Mouse (Mus musculus): ENCODE measurements around the gene R3hcc1l.
A peak's percentile ranks its signal among the peaks of the same experiment; 100 is the strongest.

Gene R3hcc1l

DNA sequence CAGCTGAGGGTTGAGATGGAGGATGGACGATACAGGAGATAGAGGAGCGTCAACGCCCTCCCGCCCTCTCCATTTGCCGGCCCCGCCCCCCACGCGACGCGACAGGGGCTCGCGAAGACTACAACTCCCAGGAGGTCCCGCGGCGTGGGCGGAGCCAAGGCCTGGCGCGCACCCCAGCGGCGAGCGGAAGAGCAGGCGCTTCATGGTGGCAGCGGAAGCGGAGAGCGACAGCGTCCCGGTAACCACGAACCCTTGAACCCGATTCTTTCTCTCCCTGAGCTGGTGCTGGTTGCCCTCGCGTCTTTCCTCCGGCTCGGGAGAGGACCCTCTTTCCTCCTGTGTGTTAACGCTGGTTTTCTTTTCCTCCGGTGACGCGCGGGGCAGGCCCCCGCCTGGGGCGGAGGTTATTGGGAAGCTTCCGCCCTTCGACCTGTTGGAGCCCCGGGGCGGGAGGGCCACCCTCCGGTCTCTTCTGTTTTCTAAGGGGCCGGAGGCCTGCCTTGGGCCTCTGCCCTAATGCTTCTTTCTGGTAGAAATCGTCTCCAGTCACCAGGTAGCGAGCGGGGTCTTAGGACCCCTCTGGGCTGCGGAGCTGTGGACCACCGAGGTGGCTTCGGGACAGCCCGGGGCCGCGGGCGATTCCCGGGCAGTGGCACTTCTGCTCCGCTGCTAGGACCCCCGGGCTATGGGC, at the start of gene R3hcc1l:
Gene R3hcc1l (plus strand): TSS at position 140 of the 691 bp plus-strand sequence.
- peak; percentile 99 to 100 for DNase-seq

DNA sequence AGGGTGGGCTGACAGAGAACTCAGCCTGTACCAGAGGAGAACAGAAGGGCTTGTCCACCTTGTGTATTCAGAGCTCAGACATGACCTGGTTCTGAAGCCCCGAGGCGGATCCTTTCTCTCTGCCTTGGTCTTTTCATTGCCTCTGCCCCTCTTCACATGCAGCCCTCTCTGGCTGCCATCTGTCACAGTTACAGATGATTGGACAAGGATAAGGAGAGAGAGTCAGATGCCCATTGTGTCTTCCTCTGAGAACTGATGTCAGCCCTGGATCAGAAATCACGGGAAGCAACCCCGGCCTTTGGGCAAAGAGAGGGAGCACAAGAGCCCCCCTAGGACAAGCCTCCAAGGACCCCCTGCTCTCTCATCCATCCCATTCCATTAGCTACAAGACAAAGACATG, 47.0 kb upstream of the R3hcc1l start:
- peak in 1 of 2 experiments; percentile 29 for DNase-seq

DNA sequence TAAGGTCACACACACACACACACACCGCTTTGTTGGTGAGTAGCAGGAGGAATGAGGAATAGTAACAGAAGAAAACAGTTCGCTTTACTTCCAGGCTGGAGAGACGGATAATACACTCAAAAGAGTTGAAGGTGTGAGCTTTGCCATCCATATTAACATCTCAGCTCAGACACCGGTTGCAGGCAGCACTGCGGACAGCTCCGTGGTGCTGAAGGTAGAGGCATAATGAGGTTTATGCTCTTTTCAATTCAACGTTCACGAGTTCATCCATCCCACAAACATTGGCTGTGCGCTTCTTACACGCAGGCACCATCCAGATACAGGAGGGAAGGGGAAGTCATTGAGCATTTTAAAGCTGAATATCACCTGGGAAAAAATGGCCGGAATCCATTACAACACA, 45.7 kb upstream of the R3hcc1l start:
- no peak for DNase-seq

DNA sequence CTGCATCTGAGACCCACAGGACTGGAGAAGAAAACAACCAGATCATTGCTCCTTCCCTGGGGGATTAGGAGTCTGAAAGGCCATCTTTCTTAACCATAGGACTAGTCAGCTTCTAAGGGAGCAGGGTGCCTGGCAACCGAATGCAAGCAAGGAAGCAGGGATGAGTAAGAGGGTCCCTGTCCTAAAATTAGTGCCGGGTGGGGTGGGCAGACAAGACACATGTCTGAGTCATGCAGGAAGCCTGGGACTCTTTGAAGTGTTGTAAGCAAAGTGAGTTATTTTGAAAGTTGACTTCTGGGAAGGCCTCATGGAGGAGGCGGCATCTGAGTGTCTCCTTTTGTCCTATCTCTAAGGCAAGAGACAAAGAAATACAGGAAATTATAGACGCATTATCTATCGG, 40.8 kb upstream of the R3hcc1l start:
- DNase-seq, result no peak

DNA sequence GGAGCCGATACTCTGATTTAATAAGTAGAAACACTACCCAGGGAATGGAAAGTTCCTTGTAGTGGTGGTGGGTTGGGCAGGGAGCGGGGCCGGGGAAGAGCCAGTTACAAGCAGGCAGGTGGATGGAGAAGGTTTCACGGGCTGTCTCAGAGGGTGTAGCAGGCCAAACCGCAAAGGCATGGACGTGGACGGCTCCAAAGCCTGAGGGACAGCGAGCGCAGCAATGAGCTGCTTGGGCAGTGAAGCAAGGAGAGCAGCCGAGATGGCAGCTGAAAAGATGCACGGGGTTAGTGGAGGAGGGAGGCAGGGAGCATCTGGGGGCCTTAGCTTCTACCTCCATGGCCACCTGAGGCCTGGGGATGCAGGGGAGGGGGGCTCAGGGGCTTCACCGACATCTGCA, 40.3 kb upstream of the R3hcc1l start:
- DNase-seq, result no peak

DNA sequence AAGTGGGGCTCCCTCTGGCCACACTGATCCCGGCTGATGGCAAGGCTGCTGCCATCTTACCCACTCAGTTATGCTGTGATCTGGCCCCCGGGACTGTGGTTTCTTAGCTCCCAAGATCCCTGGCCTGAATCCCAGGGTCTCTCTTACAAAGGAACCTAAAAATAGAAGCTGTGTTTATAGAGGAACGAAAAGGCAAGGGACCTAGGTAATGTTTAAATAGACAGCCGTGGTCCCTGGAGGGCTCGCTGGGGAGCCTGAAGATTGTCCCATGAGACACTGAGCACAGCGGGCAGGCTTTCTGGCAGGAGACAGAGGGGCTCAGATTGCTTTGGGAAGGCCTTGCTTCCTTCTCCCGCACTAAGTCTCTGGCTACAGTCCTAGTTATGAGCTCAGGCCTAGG, 33.1 kb upstream of the R3hcc1l start:
- DNase-seq, result no peak

DNA sequence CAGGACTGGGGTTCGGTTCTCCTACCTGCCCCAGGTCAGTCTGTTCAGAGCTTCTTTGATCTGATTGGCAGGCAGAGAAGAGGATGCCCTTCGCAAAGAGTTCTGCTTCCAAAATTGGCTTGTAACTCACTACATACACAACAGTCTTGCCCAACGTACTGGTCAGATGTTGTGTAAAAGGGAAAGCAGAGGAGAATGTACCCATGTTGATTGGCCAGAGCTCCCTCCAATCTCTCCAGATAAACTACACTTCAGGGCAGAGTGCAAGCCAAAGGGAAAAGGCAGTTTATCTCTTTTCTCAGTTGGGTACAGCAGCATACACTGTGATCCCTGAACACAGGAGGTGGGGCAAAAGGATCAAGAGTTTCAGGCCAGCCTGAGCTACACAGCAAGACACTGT, 31.3 kb upstream of the R3hcc1l start:
- DNase-seq, result no peak

DNA sequence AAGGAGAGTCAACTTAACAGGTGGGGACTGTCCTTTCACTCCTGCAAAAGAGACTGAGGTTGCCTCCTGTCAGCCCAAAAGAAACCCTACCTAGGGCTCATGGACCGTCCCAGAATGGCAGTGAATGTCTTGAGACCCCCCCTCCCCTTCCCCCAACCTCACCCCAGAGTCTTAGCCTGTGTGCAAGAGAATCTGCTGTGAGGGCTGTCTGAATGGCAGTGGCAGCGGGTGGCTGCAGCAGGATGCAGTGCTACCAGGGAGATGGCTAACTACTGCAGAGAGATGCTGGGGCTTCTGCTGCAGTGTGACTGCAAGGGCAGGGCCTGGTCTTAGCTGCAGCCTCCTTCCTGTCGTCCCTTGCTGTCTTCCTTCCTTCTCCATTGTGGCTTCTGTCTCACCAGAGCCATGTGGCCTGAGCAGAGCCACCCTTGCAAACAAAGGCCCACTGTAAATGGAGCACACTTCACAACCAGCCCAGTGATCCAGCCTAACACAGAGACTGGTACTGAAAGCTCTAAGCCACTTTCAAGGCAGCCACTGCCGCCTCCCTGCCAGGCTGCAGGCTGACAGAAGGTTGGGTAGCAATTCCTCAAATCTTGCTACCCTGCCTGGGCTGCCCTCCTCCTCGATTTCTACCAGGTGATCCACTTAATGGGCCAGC, 25.2 kb upstream of the R3hcc1l start:
- no peak for DNase-seq

DNA sequence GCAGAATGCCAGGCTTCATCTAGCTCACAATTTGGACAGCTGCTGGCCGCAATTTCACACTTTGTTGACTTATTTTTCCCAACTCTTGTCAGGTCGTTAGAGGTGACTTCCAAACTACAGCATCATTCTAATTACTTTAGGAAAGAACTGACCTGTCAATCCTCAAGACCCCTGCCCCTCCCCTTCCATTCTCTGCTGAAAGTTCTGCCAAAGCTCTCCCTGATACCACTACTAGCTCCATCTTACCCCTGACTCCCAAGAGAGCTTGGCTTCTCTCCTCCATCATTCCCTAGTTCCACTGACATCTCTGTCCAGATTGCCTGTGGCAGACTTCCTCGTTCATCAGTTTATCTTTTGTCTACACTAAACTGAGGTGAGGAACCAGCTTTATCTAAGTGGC, 14.4 kb upstream of the R3hcc1l start:
- DNase-seq, result no peak

DNA sequence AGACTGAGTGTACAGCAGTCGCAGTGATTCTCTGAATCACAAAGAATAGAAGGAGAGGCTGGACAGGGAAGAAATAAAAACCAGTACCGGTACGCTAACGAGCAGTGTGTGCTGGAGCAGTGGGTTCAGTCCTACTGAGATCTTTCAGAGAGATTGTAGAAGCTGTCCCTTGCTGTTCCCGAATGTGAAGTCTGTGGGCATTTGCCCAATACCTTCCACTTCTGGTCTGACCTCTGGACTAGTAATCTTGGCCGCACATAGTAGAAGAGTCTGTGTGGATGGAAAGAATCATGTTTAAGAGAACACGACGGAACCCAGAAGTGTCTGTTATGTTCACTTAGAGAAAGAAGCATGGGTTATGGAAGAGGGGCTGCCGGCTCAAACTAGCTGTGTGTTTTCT, 8.9 kb upstream of the R3hcc1l start:
- DNase-seq, result no peak

DNA sequence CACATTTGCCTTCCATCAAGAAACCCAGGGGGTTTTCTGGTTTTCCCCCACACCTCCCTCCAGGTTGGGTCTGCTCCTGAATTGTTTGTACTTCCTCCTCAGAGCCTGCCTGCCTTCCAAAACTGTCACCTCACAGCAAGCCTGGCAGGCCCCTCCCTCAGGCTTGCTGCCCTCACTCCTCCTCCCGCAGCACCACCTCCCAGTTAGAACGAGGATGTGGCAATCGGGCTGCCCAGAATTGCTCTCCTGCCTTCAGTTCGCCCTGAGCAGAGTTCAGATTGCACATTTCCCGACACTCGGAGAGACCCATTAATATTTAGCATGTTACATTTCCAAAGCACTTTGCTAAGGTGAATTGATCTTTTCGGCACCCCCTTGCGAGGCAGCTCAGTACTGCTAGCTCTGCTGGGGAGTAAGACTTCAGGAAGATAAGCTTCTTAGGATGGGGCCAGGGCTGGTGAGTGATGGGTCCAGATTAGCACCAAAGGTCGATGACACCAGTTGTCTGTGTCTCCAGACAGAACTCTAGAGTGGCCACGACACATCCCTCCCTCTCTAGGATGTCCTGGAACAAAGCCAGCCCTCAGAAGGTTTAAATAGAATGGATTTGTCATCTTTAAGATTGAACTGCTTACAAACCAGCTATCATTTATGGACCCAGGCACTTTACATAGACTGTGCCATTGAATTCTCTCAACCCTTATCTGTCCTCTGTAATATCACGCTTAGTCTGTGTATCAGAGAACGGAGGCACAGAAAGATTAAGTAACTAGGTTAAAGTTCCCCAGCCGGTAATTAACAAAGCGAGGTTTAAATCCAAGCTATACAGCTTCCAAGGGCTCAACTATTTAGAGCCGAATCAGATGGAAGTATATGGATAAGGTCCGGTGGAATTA, 8.0 kb upstream of the R3hcc1l start:
- DNase-seq, result no peak

DNA sequence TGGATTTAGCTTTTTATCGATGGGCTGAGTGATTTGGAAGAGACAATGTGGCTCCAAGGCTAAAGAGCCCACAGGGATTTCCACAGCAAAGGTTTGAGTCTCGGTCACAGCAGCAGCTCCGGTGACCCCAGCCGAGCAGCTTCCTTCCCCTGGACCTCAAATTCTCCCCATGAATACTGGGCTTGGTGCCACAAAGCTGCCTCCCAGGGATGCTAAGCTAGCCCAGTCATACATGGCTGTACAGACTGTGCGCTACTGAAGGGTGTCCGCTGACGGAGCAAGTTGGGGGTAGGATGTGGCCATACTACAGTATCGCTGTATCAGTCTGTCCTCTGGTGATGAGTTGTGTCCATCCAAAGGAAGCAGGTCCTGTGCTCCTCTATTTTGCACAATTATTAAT, 2.9 kb upstream of the R3hcc1l start:
- no peak for DNase-seq

DNA sequence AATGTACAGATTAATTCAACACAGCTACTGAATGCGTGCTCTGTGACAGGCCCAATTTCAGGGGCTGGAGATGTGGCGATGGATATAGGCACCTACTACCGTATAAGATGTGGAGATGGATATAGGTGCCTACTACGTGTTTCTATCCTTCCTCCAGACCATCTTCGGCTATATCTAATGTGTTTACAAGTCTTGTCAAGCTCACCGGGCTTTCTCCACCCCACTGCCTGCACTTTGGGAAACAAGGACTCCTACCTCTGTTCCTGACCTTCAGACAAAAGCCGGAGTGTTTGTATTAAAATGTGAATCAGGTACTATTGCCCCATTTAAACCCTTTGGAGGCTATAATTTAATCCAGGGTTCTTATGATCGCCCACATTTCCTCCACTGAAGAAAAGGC, 2.4 kb upstream of the R3hcc1l start:
- no peak for DNase-seq

DNA sequence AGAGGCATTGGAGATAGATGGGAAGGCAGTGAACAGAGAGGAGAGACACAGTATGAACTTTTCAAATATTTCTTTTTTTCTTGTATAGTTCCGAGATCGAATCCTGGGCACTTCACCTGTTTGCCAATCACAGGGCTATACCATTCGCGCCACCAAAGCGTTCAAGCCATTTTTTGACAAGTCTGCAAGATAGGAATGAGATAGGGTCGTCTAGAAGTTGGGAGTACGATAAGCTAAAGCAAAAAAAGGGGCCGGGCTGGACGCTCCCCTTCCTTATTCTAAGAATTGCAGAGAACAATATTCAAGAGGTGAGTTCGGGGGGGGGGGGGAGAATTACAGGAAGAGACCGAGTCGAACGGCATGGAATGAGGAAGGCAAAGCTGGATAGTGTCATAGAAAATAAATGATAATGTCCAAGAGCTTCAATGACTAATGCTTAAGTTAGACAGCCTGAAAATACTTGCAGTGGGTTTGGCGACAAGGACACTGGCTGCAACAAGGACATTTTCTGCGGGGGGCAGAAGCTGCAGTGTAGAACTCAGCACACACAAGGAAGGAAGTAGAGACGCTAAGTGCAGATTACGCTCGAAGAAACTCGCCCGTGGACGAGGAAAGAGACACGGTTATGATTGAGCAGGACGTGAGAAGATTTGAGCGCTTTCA, 471 bp upstream of the R3hcc1l start:
- peak; percentile 23 to 25 for DNase-seq

DNA sequence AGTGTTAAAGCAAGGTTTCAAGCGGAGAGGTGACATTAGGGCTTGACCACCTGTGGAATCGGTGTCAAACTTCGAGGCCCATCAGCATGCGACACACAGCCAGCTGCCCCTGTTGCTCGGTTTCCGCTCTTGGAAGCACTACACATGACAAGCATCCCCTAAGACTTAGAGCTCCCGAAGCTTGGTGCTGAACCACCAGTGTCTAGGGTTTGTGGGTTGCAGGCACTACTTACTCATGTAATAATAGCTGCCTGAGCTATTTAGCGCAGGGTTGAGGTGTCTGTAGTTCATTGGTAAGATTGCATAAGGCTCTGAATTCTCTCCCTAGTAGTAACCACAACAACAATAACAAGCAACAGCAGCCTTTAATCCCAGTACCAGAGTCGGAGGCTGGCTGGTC, 1.2 kb downstream of the R3hcc1l start:
- peak in 1 of 2 experiments; percentile 19 for DNase-seq

DNA sequence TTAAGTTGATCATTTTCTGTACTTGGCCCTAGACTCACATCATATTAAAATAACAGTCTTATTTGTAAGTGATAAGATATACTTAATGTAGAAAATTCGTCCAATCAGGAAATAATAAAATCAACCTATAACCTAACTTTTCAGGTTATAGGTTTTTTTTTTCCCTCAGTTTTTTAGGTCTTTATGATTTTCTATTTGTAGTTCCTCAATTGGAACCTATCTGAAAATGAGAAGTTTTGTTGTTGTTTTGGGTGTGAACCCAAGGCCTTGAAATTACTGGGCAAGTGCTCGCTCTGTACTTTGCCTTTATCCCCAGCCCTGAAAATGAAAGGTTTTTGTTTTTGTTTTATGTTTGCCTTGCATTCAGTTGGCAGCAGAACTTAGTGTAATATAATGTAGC, 6.1 kb downstream of the R3hcc1l start:
- DNase-seq, result no peak

DNA sequence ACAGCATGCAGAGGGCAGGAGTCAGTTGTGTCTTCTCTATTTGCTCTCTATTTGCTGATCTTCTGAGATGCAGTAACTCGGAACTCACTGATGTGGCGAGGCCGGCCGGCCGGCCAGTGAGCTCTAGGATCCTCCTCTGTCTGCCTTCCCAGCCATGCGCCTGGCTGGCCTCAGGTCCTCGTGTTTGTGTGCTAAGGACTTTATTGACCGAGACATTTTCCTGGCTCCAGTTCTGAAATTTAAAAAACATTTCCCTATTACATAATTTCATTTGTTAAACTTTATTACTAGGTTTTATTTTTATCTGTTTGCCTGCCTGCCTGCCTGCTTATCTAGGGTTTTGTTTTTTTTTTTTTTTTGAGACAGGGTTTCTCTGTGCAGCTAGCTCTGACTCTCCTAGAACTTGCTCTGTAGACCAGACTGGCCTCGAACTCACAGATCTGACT, 11.5 kb downstream of the R3hcc1l start:
- no peak for DNase-seq

DNA sequence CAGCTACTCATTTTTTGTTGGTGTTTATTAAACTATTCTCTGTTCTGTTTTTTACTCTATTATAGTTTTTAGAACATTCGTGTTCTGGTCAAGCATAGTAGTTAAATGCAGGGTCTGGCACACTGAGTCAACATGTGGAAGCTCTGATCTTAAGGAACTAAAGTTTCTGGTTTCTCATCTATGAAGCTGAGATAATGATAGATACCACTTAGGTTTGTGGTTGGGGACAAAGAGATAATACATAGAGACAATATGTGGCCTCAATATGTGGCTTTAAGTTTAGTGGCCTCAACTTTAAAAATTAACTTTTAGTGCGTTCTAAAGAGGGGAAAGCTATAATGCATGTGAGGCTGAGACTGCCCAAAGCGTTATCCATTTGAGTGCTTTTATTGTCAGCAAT, 15.9 kb downstream of the R3hcc1l start:
- no peak for DNase-seq

DNA sequence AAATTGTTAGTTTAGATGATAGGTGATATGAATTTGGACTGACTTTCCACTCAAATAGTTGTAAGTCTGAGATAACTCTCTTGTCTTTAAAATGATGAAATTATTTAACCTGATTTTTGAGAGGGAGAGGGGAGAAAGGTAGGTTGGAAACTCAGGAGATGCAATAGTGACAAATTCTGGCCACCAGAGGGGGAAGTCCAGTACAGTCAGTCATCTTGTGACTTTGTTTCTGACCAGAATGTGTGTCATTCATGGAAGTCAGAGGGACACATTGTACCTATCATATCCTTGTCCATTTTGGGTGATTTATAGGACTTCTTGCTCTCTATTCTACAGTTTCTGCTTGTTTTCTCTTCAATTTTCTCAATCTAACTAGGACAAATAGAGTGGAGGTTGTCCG, 19.0 kb downstream of the R3hcc1l start:
- no peak for DNase-seq

DNA sequence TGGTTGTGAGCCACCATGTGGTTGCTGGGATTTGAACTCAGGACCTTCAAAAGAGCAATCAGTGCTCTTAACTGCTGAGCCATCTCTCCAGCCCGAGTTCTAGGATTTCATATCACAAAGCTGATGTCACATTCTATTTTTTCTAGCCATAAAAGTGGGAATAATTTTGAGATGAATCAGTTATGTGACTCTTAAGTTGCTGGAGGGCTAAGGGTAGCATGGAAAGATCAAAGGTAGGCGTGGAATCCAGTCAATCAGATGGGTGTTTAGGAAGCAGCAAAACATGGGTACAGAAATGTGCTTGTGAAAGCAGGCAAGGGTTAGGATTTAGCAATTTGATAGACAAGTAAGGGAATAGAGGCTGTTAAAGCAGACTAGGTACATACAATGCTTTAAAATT, 20.4 kb downstream of the R3hcc1l start:
- no peak for DNase-seq

DNA sequence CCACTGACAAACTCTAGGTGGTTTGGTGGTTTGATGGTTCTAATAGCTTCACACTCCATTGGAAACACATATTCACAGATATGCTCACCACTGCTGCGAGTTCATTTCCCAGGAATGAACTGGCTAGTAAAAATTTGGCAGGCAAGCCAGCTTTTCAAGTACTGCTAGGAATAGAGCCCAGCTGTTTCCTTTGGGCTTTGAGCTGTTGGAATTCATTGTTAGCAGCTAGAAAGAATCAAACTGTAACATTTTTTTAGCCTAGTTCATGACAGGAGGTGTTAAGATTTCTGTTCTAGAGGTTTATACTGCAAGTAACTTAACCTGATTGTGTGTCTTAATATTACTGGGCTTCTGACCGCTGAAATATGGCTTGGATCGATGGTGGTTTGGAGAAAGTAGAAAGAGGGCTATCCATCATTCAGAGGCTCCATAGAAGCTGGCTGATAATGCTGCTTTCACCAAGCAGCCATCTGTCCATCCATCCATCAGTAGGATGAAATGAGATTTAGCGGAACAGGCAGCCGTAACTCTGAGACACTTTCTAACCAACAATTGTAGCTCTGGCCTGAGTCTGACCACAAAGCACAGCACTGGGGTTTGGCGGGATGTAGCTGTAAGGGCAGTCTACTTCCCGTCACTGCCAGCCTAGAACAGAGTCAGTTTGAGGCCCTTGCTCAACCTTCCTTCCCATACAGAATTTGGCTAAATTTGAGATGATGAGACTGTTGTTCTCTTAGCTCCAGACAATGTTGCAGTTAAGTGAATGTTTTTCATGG, 21.0 kb downstream of the R3hcc1l start:
- DNase-seq, result no peak

DNA sequence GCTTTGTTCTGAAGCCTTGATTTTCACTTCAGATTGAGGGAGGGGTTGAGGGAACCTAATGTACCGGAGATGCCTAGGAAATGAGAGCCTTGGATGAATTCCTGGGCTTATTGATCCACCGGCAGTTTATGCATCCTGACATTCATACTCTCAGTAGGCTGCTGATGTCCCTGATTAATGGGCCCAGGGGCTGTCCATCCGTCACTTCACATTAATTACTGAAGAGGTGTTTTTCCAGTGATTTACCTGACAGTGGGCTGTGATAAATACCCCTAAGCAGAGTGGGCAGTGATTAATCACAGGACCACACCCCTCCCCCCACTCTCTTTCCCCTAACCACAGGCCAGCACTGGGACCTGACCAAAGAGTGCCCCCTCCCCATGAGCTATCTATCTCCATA, 22.1 kb downstream of the R3hcc1l start:
- DNase-seq, result no peak

Measured in cerebellum, postnatal 25 days (tissue).